Mouse (Mus musculus): ENCODE measurements at regions not wholly inside any gene's neighbourhood (a gene's known extent, or its start where the extent isn't known, plus 50 kb on each side); places are given as distances from the start of the nearest gene placed in this dataset.

GRCm38 (mm10) chr15:62399381-62399780, 1445.6 kb downstream of the Gsdmc2 start:
- TF ChIP-seq RAD21 (IDR thresholded peaks at IDR 0.05; ENCODE audit: low read depth, low read length): no peak
- no peak for TF ChIP-seq POLR2A (IDR thresholded peaks at IDR 0.05; ENCODE audit: low read depth, low read length)
- TF ChIP-seq MAX (IDR thresholded peaks at IDR 0.05; ENCODE audit: low read length): no peak
- TF ChIP-seq MEF2A (IDR thresholded peaks at IDR 0.05; ENCODE audit: borderline replicate concordance, low read depth, low read length): no peak
- TF ChIP-seq NRF1 (IDR thresholded peaks at IDR 0.05; ENCODE audit: low read depth, low read length): no peak
- no peak for TF ChIP-seq CTCF (conservative IDR thresholded peaks at IDR 0.05 in 1 of 2, IDR thresholded peaks at IDR 0.05 in 1 of 2; ENCODE audit: low read depth in 2 of 2, low read length in 2 of 2)
- TF ChIP-seq EP300 (IDR thresholded peaks at IDR 0.05; ENCODE audit: low read length): no peak
- TF ChIP-seq KAT2A (IDR thresholded peaks at IDR 0.05; ENCODE audit: insufficient replicate concordance, low read length): no peak
- TF ChIP-seq USF1 (IDR thresholded peaks at IDR 0.05; ENCODE audit: low read depth, low read length): no peak
- no peak for TF ChIP-seq USF2 (conservative IDR thresholded peaks at IDR 0.05; ENCODE audit: low read depth, low read length)
